Mouse (Mus musculus) adrenal gland, adult (tissue): Measurements from ENCODE around the gene Mfap1a.
A peak's percentile ranks its signal among the peaks of the same experiment; 100 is the strongest.

ENCODE experiments used
- DNase-seq, 2 experiments: peaks; one replicate each; pipeline ENCODE4 v3.0.0; 2022 to 2023; ENCODE audit warnings: low spot score in 1 of 2; ENCODE audit not compliant: inconsistent age in 2 of 2

The Mfap1a gene

GRCm38 (mm10) chr2:121443068-121443349 lies 63.5 kb downstream of the Mfap1a start:
- DNase-seq: peak in 1 of 2 experiments; percentile 30

GRCm38 (mm10) chr2:121442259-121443067 lies 64.0 kb downstream of the Mfap1a start:
- DNase-seq: peak; percentile 79 to 94
